Mouse (Mus musculus) kidney, embryonic 15.5 days (tissue): ENCODE measurements around the gene Lbp. TPM values are rescaled to one million over a fixed set of nuclear protein-coding genes. Genes with fewer than 3 reads are reported as not detected.

Experiments
- ATAC-seq: fragments of 200-750 bp; cut with Nextera tagmentation; replicated peaks from 2 replicates; pipeline ENCODE4 v1.8.0; 2017; ENCODE audit warnings: moderate TSS enrichment; ENCODE audit not compliant: low FRiP score
- H3K27ac ChIP-seq: fragments of 300-500 bp; sonication (generic); 2 replicates; pipeline ENCODE4 v1.5.1; 2015; ENCODE audit warnings: mild to moderate bottlenecking, inconsistent platforms
- H3K27me3 ChIP-seq: fragments of 300-500 bp; sonication (generic); 2 replicates; pipeline ENCODE4 v1.6.1; 2015; ENCODE audit warnings: inconsistent platforms
- H3K36me3 ChIP-seq: fragments of 300-500 bp; sonication (generic); 2 replicates; pipeline ENCODE4 v1.6.1; 2015; ENCODE audit warnings: inconsistent platforms
- H3K4me1 ChIP-seq: fragments of 300-500 bp; sonication (generic); 2 replicates; pipeline ENCODE4 v1.6.1; 2015; ENCODE audit warnings: inconsistent platforms
- H3K4me2 ChIP-seq: fragments of 300-500 bp; sonication (generic); 2 replicates; pipeline ENCODE4 v1.6.1; 2015; ENCODE audit warnings: moderate library complexity, mild to moderate bottlenecking, inconsistent platforms
- H3K4me3 ChIP-seq: fragments of 300-500 bp; sonication (generic); replicated peaks from 2 replicates; pipeline ENCODE4 v1.5.1; 2015; ENCODE audit warnings: mild to moderate bottlenecking, inconsistent platforms
- H3K9ac ChIP-seq: fragments of 300-500 bp; sonication (generic); 2 replicates; pipeline ENCODE4 v1.6.1; 2015; ENCODE audit warnings: mild to moderate bottlenecking, inconsistent platforms
- H3K9me3 ChIP-seq: fragments of 300-500 bp; sonication (generic); replicated peaks from 2 replicates; pipeline ENCODE4 v1.6.1; 2016; ENCODE audit warnings: inconsistent platforms
- WGBS: fragments of 180-500 bp; shearing (Covaris S2); methylation state at CpG from one replicate; pipeline ENCODE4 v1.1.7; 2015; ENCODE audit warnings: mixed read lengths; 5-methylcytosine and 5-hydroxymethylcytosine counted together
- polyA plus RNA-seq: library from polyadenylated mRNA; unstranded; fragments of >200 nt; fragmentation: Nextera tagmentation; extraction: Ambion mirVana; gene quantifications from 2 replicates; pipeline ENCODE4 v1.2.1, GENCODE M21; 2015

Lbp gene
- polyA plus RNA-seq = 24.7 and 27.2 TPM in 2 replicates

DNA sequence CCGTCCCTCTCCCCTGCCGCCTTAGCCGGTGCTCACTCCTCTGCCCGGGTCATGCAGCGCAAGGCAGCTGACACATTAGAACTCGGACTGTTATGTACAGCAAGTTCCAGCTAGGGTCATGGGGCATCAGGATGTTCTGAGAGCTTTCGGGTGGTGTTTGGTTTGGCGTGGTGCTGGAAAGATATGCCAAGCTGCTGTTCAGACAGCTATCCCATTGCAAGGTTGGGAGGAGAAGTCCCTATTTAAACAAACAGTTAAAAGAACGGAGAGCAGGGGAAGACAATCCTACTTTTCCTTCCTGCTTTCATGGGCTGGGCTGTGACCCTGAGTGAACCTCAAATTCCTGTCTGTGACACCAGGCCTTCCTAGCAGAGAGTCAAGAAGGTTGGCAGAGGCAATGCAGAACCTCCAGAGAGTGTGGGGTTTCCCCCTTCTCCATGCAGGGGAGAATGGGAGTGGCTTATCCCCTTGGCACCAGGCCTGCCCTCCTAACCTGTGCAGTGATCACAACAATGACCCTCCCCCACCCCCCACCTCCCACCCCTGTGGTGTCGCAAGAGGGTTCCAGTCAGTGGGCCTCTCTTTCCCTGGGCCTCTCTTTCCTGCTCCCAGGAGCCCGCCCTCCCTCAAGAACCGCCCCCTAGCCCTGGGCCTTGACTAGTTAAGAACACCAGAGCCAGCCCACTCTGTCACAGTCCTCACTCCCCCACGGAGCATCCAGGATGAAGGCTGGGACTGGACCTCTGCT, at the start of gene Lbp:
TSS of gene Lbp (plus strand) at position 546 of the 748 bp plus-strand sequence.
- Histone ChIP-seq H3K4me3 (peak within 1 kb of the TSS; percentile 25), H3K27me3 (no peaks in the 10 kb centered on the region), H3K4me1 (peaks cover 22% of the 10 kb centered on the region), H3K27ac (peak within 1 kb of the TSS; percentile 82), H3K9ac (0 out of 2 replicates have a peak within 1 kb of the TSS, but pooled peaks have one; percentile 16), H3K4me2 (peak within 1 kb of the TSS; percentile 47), H3K9me3 (no peaks in the 10 kb centered on the region), H3K36me3 (no peaks in the 10 kb centered on the region)
- 17% methylated on average over 13 of the region's 13 CpGs for WGBS
- peak; percentile 93 for ATAC-seq

DNA sequence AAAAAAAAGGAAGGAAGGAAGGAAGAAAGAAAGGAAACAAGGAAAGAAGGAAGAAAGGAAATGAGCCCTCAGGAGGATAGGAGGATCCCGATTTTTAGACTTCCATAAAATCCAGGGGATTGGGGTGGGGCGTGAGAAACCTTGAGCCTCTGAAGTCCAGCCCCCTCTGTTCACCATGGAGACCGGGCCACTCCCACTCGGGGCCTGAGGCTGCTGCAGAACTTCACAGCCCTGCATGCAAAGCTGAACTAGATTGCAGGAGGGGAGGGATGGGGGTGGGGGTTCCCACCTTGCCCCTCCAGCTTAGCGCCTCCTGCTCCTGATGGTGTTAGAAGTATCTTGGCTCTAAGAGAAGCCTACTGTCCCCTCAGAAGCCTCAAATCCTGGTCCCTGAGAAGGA, 49.4 kb upstream of the Lbp start:
- H3K27me3 ChIP-seq = no peaks in the 10 kb centered on the region
- H3K4me2 ChIP-seq = 0 out of 2 replicates have a peak overlapping the region, but pooled peaks have one; percentile 13
- peak; percentile 58; the same call in 1 of the 2 replicates for ATAC-seq
- no peaks in the 10 kb centered on the region for H3K36me3 ChIP-seq
- H3K27ac ChIP-seq = 0 out of 2 replicates have a peak overlapping the region, but pooled peaks have one; percentile 20
- no peaks in the 10 kb centered on the region for H3K9me3 ChIP-seq
- H3K9ac ChIP-seq = no peak overlapping the region
- peaks cover 27% of the 10 kb centered on the region for H3K4me1 ChIP-seq
- H3K4me3 ChIP-seq = no peak overlapping the region
- WGBS = 6% methylated on average over 5 of the region's 5 CpGs

DNA sequence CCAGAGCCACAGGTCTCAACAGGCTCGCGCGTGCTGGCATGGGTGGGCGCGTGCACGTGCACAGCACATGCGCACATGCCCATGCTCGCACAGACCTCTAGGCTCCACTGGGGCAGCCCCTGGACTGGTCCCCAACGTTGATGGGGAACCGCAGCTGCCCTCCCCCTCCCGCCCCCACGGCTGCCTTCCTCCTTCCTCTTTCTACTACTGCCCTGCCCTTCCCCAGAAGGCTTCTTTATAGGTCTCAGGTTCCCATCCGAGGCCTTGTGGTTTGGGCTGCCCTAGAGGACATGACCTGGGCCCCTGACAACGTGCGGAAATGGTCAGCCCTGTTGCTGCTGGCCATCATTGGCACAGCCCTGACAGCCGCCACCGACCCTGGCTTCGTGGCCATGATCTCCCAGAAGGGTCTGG, 48.3 kb upstream of the Lbp start, which contains the start of gene Bpi:
TSS of gene Bpi (plus strand) at position 90 of the 414 bp plus-strand sequence.
- 55% methylated on average over 18 of the region's 18 CpGs for WGBS
- peaks cover 27% of the 10 kb centered on the region for H3K4me1 ChIP-seq
- 0 out of 2 replicates have a peak within 1 kb of the TSS, but pooled peaks have one; percentile 1 for H3K4me3 ChIP-seq
- H3K36me3 ChIP-seq = no peaks in the 10 kb centered on the region
- ATAC-seq = peak; percentile 19; the same call in 1 of the 2 replicates
- H3K27ac ChIP-seq = 0 out of 2 replicates have a peak within 1 kb of the TSS, but pooled peaks have one; percentile 20
- H3K9ac ChIP-seq = no peak within 1 kb of the TSS
- no peaks in the 10 kb centered on the region for H3K27me3 ChIP-seq
- peak within 1 kb of the TSS; percentile 44 for H3K4me2 ChIP-seq
- H3K9me3 ChIP-seq = no peaks in the 10 kb centered on the region

DNA sequence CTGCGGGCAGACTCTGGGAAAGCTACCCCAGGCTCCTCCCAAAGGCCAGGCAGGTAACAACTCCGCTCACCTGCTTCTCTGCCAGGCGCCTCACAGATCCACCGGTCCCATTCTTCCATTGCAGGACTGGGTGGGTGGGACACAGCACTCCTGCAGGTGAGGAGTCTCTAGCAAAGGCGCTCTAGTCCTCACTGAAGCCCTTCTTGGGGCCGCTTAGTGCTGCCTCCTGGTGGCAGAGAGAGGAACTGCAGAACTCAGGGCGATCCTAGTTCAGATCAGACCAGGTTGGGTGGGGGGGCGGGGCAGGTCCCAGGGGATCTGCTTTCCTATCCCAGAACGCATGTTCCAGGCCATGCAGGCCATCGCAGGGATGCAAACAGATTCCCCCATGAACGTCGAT, 47.5 kb upstream of the Lbp start:
- Histone ChIP-seq H3K4me1 (peaks cover 27% of the 10 kb centered on the region), H3K4me2 (peak overlapping the region; percentile 44), H3K27ac (no peak overlapping the region), H3K36me3 (no peaks in the 10 kb centered on the region), H3K9me3 (no peaks in the 10 kb centered on the region), H3K27me3 (no peaks in the 10 kb centered on the region), H3K9ac (no peak overlapping the region), H3K4me3 (0 out of 2 replicates have a peak overlapping the region, but pooled peaks have one; percentile 1)
- WGBS = 13% methylated on average over 12 of the region's 12 CpGs
- peak; percentile 58; the same call in 1 of the 2 replicates for ATAC-seq

DNA sequence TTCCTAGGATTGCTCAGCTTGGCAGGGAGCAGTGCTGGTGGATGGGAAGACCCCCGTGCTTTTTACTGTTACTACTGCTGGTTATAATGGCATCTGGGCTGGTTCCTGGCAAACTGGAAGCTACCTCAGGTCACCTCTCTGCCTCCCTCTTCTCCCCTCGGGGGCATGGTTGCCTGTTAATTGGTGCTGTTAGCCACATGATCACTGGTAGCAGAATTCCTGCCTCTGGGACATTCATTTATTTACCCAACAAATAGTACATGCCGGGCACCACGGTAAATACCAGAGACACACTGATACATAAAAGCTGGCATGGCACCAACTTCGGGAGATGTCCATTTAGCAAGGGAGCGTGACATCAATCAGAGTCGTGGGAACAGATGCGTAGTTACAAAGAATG, 46.8 kb upstream of the Lbp start:
- H3K9ac ChIP-seq = no peak overlapping the region
- H3K9me3 ChIP-seq = no peaks in the 10 kb centered on the region
- WGBS = 72% methylated on average over 8 of the region's 8 CpGs
- H3K4me2 ChIP-seq = no peak overlapping the region
- no peaks in the 10 kb centered on the region for H3K27me3 ChIP-seq
- H3K4me3 ChIP-seq = no peak overlapping the region
- H3K36me3 ChIP-seq = no peaks in the 10 kb centered on the region
- no peak for ATAC-seq
- no peak overlapping the region for H3K27ac ChIP-seq
- peaks cover 29% of the 10 kb centered on the region for H3K4me1 ChIP-seq

DNA sequence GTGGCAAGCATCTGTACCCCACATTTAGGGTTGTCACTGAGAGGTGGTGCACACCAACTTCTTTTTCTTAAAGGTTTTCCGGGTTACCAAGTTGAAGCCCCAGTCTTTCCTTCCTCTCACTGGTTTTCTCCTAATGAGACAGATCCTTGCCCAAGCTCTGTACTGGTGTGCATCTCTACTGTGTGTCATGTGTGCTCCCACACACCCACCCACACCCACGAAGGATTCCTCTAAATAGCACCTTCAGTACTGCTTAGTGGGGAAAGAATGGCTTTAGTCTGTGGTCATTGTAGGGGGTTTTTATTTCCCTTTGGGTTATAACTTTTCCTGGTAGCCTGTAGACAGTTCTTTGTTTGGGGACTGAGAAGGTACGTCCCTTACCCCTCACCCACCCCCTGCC, 41.4 kb upstream of the Lbp start:
- H3K9ac ChIP-seq = no peak overlapping the region
- H3K4me2 ChIP-seq = no peak overlapping the region
- no peak for ATAC-seq
- WGBS = 79% methylated on average over 3 of the region's 3 CpGs
- H3K36me3 ChIP-seq = no peaks in the 10 kb centered on the region
- no peaks in the 10 kb centered on the region for H3K27me3 ChIP-seq
- H3K4me1 ChIP-seq = 0 out of 2 replicates have a peak, but pooled peaks cover 2% of the 10 kb centered on the region
- H3K4me3 ChIP-seq = no peak overlapping the region
- no peaks in the 10 kb centered on the region for H3K9me3 ChIP-seq
- H3K27ac ChIP-seq = no peak overlapping the region

DNA sequence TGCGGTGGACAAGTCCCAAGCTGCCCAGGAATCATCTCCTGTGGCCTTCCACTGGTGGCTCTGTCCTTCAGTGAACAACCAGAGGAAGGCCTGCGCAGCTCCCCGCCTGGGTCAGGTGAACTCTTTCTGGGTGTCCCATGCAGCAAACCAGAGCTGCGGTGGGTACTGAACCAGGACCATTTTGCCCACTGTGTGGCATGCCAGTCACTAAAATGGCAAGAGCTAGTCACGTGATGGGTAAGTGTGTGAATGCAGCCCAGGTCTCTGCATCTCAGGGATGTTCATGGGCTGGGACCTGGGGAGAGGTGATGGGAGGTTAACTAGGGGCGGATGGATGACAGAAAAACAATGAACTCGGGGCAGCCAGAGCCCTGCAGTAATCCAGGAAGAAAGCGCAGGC, 36.3 kb upstream of the Lbp start:
- no peaks in the 10 kb centered on the region for H3K9me3 ChIP-seq
- no peak overlapping the region for H3K27ac ChIP-seq
- no peak for ATAC-seq
- H3K27me3 ChIP-seq = no peaks in the 10 kb centered on the region
- H3K4me3 ChIP-seq = no peak overlapping the region
- 79% methylated on average over 8 of the region's 8 CpGs for WGBS
- H3K4me2 ChIP-seq = no peak overlapping the region
- H3K36me3 ChIP-seq = no peaks in the 10 kb centered on the region
- peaks cover 23% of the 10 kb centered on the region for H3K4me1 ChIP-seq
- no peak overlapping the region for H3K9ac ChIP-seq

DNA sequence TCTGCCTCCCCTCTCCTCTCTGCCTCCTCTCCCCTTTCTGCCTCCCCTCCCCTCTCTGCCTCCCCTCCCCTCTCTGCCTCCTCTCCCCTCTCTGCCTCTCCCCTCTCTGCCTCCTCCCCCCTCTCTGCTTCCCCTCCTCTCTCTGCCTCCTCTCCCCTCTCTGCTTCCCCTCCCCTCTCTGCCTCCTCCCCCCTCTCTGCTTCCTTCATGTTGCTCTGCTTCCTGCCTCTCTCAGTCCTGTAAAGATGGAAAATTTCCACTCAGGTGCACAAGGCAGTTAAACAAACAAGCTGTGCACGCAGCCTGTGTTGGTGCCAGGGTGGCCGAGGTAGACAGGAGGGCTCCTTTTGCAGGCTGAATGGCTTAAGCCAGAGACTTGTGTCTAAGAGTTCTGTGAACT, 32.6 kb upstream of the Lbp start:
- Histone ChIP-seq H3K27me3 (no peaks in the 10 kb centered on the region), H3K4me2 (no peak overlapping the region), H3K4me3 (no peak overlapping the region), H3K4me1 (peaks cover 50% of the 10 kb centered on the region), H3K9ac (no peak overlapping the region), H3K9me3 (no peaks in the 10 kb centered on the region), H3K27ac (peak overlapping the region; percentile 91), H3K36me3 (no peaks in the 10 kb centered on the region)
- ATAC-seq = peak; percentile 72; the same call in 1 of the 2 replicates
- 6% methylated on average over 2 of the region's 2 CpGs for WGBS

DNA sequence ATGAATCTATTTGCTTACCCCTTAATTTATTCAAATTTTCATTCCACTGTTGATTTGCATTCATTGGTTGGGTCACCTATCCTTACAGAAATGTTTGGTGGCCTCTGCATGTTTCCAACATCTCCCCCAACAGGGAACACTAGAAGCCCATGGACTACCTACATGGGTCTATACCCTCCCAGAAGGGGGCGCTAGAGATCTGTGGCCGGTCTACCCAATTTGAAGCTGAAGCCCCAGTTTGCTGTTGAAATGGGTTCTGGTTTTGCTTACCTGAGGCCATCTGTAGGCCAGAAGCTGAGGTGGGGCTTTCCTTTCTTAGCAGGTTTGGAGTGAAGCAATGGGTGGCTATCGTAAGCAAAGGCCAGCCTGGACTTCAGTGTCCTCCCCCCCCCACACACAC, 30.9 kb upstream of the Lbp start:
- 94% methylated on average over 3 of the region's 3 CpGs for WGBS
- no peak overlapping the region for H3K4me2 ChIP-seq
- ATAC-seq = no peak
- H3K4me1 ChIP-seq = peaks cover 56% of the 10 kb centered on the region
- no peaks in the 10 kb centered on the region for H3K36me3 ChIP-seq
- no peaks in the 10 kb centered on the region for H3K9me3 ChIP-seq
- H3K27me3 ChIP-seq = no peaks in the 10 kb centered on the region
- no peak overlapping the region for H3K9ac ChIP-seq
- H3K27ac ChIP-seq = no peak overlapping the region
- H3K4me3 ChIP-seq = no peak overlapping the region

DNA sequence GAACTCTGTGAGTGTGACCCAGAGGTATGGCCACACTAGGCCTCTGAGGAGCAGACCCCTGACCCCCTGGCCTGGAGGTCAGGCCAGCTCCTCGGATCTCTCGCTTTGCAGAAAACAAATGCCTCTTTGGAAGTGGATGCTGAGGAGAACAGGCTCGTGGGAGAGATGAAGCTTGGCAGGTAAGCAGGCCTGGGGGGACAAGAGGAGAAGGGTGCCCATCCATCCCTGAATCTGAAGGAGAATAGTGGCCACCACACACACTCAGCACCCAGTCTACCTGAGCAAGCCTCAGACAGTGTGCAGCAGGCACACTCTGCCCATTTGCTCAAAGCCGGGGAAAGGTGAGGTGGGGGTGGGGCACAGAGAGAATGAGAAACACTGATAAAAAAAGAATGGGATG, 30.5 kb upstream of the Lbp start:
- Histone ChIP-seq H3K36me3 (no peaks in the 10 kb centered on the region), H3K27me3 (no peaks in the 10 kb centered on the region), H3K9ac (no peak overlapping the region), H3K4me3 (no peak overlapping the region), H3K9me3 (no peaks in the 10 kb centered on the region), H3K4me2 (no peak overlapping the region), H3K27ac (no peak overlapping the region), H3K4me1 (peaks cover 56% of the 10 kb centered on the region)
- WGBS = 52% methylated on average over 4 of the region's 4 CpGs
- no peak for ATAC-seq

DNA sequence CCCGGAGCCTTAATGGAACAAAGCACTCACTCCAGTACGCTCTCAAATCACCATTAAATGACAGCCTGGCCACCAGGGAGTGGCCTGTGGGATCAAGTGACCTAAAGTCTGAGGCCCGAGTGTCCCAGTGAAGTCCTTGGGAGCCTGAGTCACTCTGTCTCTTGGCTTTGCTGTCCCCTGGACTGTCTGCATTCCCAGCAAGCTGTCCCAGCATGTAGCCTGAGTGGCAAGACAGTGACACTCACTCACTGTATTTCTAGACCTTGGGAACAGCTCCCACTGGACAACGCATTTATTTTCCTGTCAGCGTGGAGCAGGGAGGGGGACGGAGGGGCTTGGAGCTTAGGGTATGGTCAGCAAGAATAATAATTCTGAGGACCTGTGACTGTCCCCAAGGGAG, 29.8 kb upstream of the Lbp start:
- peaks cover 60% of the 10 kb centered on the region for H3K4me1 ChIP-seq
- 36% methylated on average over 6 of the region's 6 CpGs for WGBS

DNA sequence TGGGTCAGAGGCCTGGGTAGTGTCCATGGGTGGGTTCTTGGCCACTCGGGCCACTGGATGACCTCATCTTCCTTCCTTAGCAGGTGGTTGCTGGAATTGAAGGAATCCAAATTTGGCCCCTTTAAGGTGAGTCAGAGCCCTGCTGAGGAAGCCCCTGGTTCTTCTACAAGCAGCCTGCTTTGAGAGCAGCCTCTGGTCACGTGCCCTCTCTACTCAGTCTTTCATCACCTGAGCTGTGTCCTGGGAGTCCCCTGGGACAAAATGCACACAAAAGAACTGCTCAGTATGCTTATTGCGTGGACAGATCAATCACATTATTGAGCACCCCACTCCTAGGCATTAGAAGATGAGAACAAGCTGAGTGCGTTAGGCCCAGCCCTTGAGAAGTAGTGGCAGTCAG, 29.4 kb upstream of the Lbp start:
- ATAC-seq = no peak
- no peaks in the 10 kb centered on the region for H3K9me3 ChIP-seq
- H3K4me3 ChIP-seq = no peak overlapping the region
- H3K27me3 ChIP-seq = no peaks in the 10 kb centered on the region
- H3K4me1 ChIP-seq = peaks cover 61% of the 10 kb centered on the region
- no peaks in the 10 kb centered on the region for H3K36me3 ChIP-seq
- no peak overlapping the region for H3K4me2 ChIP-seq
- WGBS = 64% methylated on average over 4 of the region's 4 CpGs
- 0 out of 2 replicates have a peak overlapping the region, but pooled peaks have one; percentile 34 for H3K27ac ChIP-seq
- H3K9ac ChIP-seq = no peak overlapping the region

More for the DNA sequence above, 29.8 kb upstream of the Lbp start:
- no peak overlapping the region; the same call in 1 of the 2 replicates for H3K27ac ChIP-seq
- no peak overlapping the region for H3K4me2 ChIP-seq
- no peak overlapping the region for H3K4me3 ChIP-seq
- no peaks in the 10 kb centered on the region for H3K27me3 ChIP-seq
- H3K9ac ChIP-seq = no peak overlapping the region
- H3K9me3 ChIP-seq = no peaks in the 10 kb centered on the region
- no peaks in the 10 kb centered on the region for H3K36me3 ChIP-seq
- ATAC-seq = no peak
